Mouse (Mus musculus): ENCODE results near the gene Gm20662.

Gene Gm20662

GRCm38 (mm10) chr9:108054331-108055040 is 58.3 kb downstream of the Gm20662 start:
- 88% methylated on average over 22 of the region's 22 CpGs for WGBS

- WGBS: 75% methylated on average over 1 of the region's 1 CpGs
Measured at GRCm38 (mm10) chr9:108055061-108055460, 58.9 kb downstream of the Gm20662 start.

GRCm38 (mm10) chr9:108055661-108056237 is 59.6 kb downstream of the Gm20662 start:
- 90% methylated on average over 6 of the region's 6 CpGs for WGBS

DNA sequence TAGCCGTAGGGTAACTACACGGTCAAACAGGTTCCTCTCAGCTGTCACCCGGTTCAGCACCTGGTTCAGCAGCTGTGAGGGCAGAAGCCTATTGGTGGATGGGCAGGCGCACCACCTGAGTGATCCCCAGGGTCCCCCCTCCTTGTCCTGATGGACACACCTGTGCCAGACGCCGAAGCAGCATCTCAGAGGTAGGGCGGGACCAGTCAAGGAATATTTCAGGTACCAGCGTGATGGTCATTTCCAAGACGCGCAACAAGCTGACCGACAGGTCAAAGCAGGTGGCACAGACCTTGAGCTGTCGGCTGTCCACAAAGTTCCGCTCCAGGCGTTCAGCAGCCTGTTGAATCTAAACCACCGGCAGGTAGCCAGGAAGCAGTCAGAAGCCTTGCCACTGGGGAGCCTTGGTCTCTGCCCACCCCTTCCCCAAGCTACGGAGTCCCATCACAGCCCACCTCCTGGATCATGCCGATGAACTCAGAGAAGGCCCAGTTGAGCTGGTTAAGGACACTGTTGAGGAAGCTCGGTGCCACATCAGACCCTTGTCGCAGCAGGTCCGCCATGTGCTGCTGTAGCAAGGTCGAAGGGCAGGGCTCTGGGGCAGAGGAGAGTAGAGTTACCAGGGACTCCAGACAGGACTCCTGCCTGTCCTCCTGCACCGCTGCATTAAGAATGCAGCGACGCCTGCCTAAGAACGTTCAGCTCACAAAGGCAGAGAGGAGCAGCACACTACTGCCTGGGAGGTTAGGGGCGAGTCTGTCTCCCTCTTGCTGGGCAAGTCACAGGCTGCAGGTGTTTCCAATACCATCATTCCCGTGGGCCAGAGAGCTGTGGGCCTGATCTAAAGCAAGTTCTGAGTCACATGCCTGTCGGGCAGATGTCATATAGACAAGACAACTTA is 60.5 kb downstream of the Gm20662 start:
- WGBS: 86% methylated on average over 28 of the region's 28 CpGs

DNA sequence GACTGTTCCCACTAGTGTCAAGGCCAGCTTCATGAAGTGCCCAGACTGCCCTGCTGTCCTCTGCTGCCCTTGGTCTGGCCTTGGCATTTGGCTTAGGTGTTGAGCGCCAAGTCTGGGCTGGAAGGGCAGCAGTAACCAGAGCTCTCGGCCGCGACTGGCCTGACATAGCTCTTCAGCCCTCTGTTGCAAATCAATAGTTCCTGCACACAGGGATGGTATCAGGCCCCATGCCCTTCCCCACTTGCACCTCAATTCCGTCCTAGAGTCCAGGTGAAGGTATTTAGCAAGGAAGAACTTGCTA is 61.1 kb downstream of the Gm20662 start:
- WGBS: 94% methylated on average over 5 of the region's 5 CpGs

- 94% methylated on average over 9 of the region's 9 CpGs for WGBS
Measured at GRCm38 (mm10) chr9:108058291-108058690, 62.1 kb downstream of the Gm20662 start.

- WGBS: 92% methylated on average over 3 of the region's 3 CpGs
Measured at GRCm38 (mm10) chr9:108062142-108062541, 66.0 kb downstream of the Gm20662 start.

DNA sequence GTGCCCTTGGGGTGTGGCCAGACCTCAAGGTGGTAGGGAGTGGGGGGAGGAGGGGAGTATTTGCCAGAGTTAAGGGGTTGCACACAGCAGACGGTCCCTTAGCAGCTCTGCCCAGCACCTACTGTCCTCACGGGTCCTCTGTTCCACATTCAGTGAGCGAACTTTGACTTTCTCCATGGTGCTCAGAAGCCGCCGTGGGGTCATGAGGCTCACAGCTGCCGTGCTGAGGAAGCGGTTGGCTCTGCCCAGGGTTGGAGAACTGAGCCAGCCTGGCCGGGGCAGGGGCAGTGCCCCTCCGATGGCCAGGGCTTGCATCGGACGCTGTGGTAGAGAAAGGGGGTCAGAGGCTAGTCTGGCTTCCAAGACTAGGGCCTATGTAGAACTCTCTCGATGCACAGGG is 67.2 kb downstream of the Gm20662 start:
- WGBS: 91% methylated on average over 12 of the region's 12 CpGs

DNA sequence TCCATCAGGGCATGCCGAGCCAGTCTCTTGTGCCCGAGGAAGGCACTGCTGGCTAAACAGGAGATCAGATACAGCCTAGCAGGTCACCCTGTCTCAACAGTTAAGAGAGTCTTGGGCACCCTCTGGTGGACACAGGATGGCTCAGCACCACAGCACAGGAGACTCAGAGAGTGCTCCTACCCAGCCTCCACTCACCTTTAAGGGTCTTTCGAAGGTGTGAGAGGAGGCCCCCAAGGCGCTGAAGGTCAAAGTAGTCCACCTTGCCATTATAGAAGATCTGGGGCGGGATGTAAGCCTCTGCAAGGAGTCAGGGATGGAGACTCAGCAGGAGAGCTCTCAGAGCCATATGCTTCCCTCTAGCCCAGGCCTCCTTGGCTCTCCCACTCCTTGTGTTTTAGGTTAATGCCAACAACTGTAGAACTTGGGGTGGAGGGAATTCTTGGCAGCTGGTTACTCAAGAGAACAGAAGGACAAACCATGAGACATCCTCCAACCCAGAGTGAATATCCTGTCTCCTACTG is 69.4 kb downstream of the Gm20662 start:
- WGBS: 34% methylated on average over 5 of the region's 5 CpGs

DNA sequence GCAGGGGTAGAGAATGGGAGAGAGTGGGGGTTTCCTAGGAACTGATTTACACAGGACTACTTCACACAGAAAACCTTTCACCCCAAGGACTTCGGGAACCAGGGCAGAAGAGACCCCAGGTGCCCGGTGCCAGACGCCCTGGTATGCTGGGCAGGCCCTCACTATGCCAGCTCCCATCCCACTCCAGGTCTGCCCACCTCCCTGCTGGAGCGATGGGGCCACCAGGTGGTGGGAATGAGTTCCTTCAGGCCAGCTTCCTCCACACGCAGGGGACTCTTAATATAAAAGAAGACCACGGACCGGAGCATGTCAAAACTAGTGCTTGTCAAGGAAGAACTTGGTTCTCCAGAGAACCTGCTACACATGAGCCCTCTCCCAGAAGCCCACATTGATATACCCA is 71.0 kb downstream of the Gm20662 start:
- WGBS: 81% methylated on average over 7 of the region's 7 CpGs

- 25% methylated on average over 8 of the region's 8 CpGs for WGBS
Measured at GRCm38 (mm10) chr9:108067900-108068299, 71.8 kb downstream of the Gm20662 start.

GRCm38 (mm10) chr9:108069007-108069406 is 72.9 kb downstream of the Gm20662 start:
- 91% methylated on average over 9 of the region's 9 CpGs for WGBS

GRCm38 (mm10) chr9:108069529-108069928 is 73.4 kb downstream of the Gm20662 start:
- WGBS: 81% methylated on average over 7 of the region's 7 CpGs

- 89% methylated on average over 4 of the region's 4 CpGs for WGBS
Measured at GRCm38 (mm10) chr9:108071801-108072200, 75.7 kb downstream of the Gm20662 start.

- 67% methylated on average over 9 of the region's 9 CpGs for WGBS
Measured at GRCm38 (mm10) chr9:108072481-108072924, 76.4 kb downstream of the Gm20662 start.

GRCm38 (mm10) chr9:108073141-108073930 is 77.2 kb downstream of the Gm20662 start:
- 65% methylated on average over 7 of the region's 7 CpGs for WGBS

DNA sequence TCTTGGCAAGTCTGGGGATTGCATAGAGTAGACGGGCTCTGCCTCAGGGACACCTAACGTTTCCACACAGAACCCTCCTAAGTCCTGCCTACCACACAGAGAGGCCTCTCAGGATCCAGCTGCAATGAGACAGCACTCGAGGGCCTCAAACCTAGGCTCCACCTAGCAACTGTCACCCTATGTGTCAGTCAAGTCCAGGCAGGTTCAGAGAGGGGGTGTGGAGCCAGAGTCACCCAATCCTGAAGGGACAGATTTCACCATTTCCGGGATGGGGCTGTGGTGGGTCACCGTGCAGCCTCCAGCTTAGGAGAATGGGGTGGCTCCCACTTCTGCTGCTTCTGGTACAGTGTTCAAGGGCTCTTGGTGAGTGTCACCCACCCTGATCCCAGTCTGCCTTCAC is 84.0 kb downstream of the Gm20662 start, which contains the start of gene Mst1:
Gene Mst1, plus strand, starts transcription at position 269 of the 400 bp plus-strand sequence.
- 86% methylated on average over 5 of the region's 5 CpGs for WGBS

- 12% methylated on average over 19 of the region's 19 CpGs for WGBS
Measured at GRCm38 (mm10) chr9:108082549-108082948, 86.4 kb downstream of the Gm20662 start.

DNA sequence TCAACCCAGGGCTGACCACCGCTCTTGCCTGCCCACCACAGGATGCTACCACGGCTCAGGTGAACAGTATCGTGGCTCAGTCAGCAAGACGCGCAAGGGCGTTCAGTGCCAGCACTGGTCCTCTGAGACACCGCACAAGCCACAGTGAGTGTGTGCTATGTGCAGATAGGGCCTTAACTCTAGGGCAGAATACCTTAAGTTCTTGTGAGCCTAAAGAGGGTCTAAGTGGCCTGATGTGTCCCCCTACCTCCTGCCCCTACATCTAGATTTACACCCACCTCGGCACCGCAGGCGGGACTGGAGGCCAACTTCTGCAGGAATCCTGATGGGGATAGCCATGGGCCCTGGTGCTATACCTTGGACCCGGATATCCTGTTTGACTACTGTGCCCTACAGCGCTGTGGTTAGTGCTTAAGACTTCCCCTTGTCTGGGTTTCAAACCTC is 86.9 kb downstream of the Gm20662 start, which contains the start of gene Rnf123:
Gene Rnf123, minus strand, starts transcription at position 359 of the 444 bp plus-strand sequence.
- WGBS: 53% methylated on average over 12 of the region's 12 CpGs

DNA sequence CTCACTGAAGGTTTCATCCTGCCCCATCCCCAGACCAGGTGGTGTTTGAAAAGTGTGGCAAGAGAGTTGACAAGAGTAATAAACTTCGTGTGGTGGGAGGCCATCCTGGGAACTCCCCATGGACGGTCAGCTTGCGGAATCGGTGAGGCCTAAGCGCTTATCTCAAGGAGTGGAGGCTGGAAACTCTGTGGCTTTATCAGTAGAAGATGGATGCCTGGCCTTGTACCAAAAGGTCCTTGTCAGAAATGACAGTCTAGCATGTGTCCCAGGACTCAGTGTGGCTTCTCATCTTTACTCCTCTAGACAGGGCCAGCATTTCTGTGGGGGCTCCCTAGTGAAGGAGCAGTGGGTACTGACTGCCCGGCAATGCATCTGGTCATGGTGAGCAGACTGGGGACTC is 87.4 kb downstream of the Gm20662 start:
- 91% methylated on average over 6 of the region's 6 CpGs for WGBS

- 93% methylated on average over 4 of the region's 4 CpGs for WGBS
Measured at GRCm38 (mm10) chr9:108085261-108085660, 89.1 kb downstream of the Gm20662 start.
